Mouse (Mus musculus) retina, embryonic 14.5 days (tissue): ENCODE results near the gene Braf.

Source experiments
- DNase-seq: peaks from one replicate; pipeline ENCODE4 v3.0.0-alpha.2; 2015; ENCODE audit warnings: low spot score

Braf gene

GRCm38 (mm10) chr6:39606862-39607261 lies 118.4 kb downstream of the Braf start:
- no peak for DNase-seq

GRCm38 (mm10) chr6:39606056-39606455 lies 119.2 kb downstream of the Braf start:
- no peak for DNase-seq

- no peak for DNase-seq
These were observed 120.7 kb downstream of the Braf start for GRCm38 (mm10) chr6:39604565-39604964.

GRCm38 (mm10) chr6:39601828-39602227 lies 123.4 kb downstream of the Braf start:
- DNase-seq = no peak

GRCm38 (mm10) chr6:39600851-39601250 lies 124.4 kb downstream of the Braf start:
- DNase-seq = no peak

GRCm38 (mm10) chr6:39592401-39593214 lies 132.7 kb downstream of the Braf start, which contains the start of gene Ndufb2:
Ndufb2 (plus strand) TSS chr6:39592574.
- DNase-seq = peak; percentile 93

GRCm38 (mm10) chr6:39591481-39591880 lies 133.8 kb downstream of the Braf start:
- no peak for DNase-seq

GRCm38 (mm10) chr6:39585517-39585916 lies 139.7 kb downstream of the Braf start, which contains the start of gene Gm42420:
Gm42420 (plus strand) TSS chr6:39585753.
- no peak for DNase-seq

- DNase-seq = no peak
These were observed 144.0 kb downstream of the Braf start for GRCm38 (mm10) chr6:39581087-39581784.

- no peak for DNase-seq
These were observed 144.7 kb downstream of the Braf start for GRCm38 (mm10) chr6:39580558-39580957.

- DNase-seq = no peak
These were observed 145.7 kb downstream of the Braf start for GRCm38 (mm10) chr6:39579552-39579951.

GRCm38 (mm10) chr6:39574951-39575350 lies 150.3 kb downstream of the Braf start:
- DNase-seq = no peak

GRCm38 (mm10) chr6:39574555-39574869 lies 150.8 kb downstream of the Braf start:
- no peak for DNase-seq

- peak; percentile 87 for DNase-seq
These were observed 151.3 kb downstream of the Braf start, which contains the start of gene Adck2 for GRCm38 (mm10) chr6:39573791-39574554. Adck2 (plus strand) TSS chr6:39573873.

- no peak for DNase-seq
These were observed 154.8 kb downstream of the Braf start for GRCm38 (mm10) chr6:39570426-39570825.

- DNase-seq = peak; percentile 76
These were observed 157.7 kb downstream of the Braf start for GRCm38 (mm10) chr6:39567528-39567927.

GRCm38 (mm10) chr6:39562166-39563015 lies 162.9 kb downstream of the Braf start:
- DNase-seq = peak; percentile 95

- no peak for DNase-seq
These were observed 165.9 kb downstream of the Braf start for GRCm38 (mm10) chr6:39559276-39559939.

- DNase-seq = peak; percentile 96
These were observed 167.5 kb downstream of the Braf start, which contains the start of gene Dennd2a for GRCm38 (mm10) chr6:39557723-39558261. Dennd2a (minus strand) TSS chr6:39557867.

- DNase-seq = peak; percentile 59
These were observed 168.2 kb downstream of the Braf start for GRCm38 (mm10) chr6:39556900-39557659.
